ENCODE assay signal across 7 mouse cellular contexts in genomic region chrX:133657308-133658302, GRCm38 (mm10). TPM values are rescaled to one million over a fixed set of nuclear protein-coding genes. Genes with fewer than 3 reads are reported as not detected.
DNase-seq lines count a peak whose midpoint lies in the region; ATAC-seq lines count a peak whose summit lies in the region.

No protein-coding gene starts in this region.

- no peak overlapping the region for H3K9ac ChIP-seq in embryonic facial prominence, embryonic 12.5 days
- H3K9ac ChIP-seq in midbrain, embryonic 16.5 days (ENCODE audit: low read depth, low read length): no peak overlapping the region

- H3K9me3 ChIP-seq in embryonic facial prominence, embryonic 12.5 days: no peaks in the 10 kb centered on the region
- no peaks in the 10 kb centered on the region for H3K9me3 ChIP-seq in midbrain, embryonic 16.5 days (replicated peaks; ENCODE audit: control insufficient read depth, low read length, poor library complexity, severe bottlenecking)

- ATAC-seq in embryonic facial prominence, embryonic 12.5 days (ENCODE audit: insufficient number of reproducible peaks, insufficient read depth, low FRiP score, low TSS enrichment): no peak
- 0 out of 2 replicates have a peak, but pooled peaks have one; percentile 56 for ATAC-seq in midbrain, embryonic 16.5 days

- WGBS in embryonic facial prominence, embryonic 12.5 days: 18% methylated on average over 9 of the region's 9 CpGs
- WGBS in midbrain, embryonic 16.5 days: 22% methylated on average over 8 of the region's 9 CpGs

- peaks cover 4% of the 10 kb centered on the region; the same call in 1 of the 2 replicates for H3K4me1 ChIP-seq in embryonic facial prominence, embryonic 12.5 days
- H3K4me1 ChIP-seq in midbrain, embryonic 16.5 days (ENCODE audit: control insufficient read depth, insufficient read depth, low read length): 0 out of 2 replicates have a peak, but pooled peaks cover 6% of the 10 kb centered on the region

- peaks cover 5% of the 10 kb centered on the region; the same call in 1 of the 2 replicates for H3K27me3 ChIP-seq in embryonic facial prominence, embryonic 12.5 days
- no peaks in the 10 kb centered on the region for H3K27me3 ChIP-seq in midbrain, embryonic 16.5 days (ENCODE audit: control insufficient read depth, insufficient read depth, low read depth, low read length)

- H3K4me2 ChIP-seq in embryonic facial prominence, embryonic 12.5 days (replicated peaks): 0 out of 2 replicates have a peak overlapping the region, but pooled peaks have one; percentile 24
- peak overlapping the region; percentile 45 for H3K4me2 ChIP-seq in midbrain, embryonic 16.5 days (ENCODE audit: low read length)

- H3K36me3 ChIP-seq in embryonic facial prominence, embryonic 12.5 days: no peaks in the 10 kb centered on the region
- H3K36me3 ChIP-seq in midbrain, embryonic 16.5 days (ENCODE audit: control insufficient read depth, insufficient read depth, low read length): no peaks in the 10 kb centered on the region

- DNase-seq in layer of hippocampus, adult 11-12 months (ENCODE audit: low spot score): peak; percentile 10
- DNase-seq in layer of hippocampus, adult 9-11 months: no peak
- DNase-seq in R1 (ENCODE audit: low read depth, low spot score): peak; percentile 2
- no peak for DNase-seq in gastrocnemius, adult 18-20 months (ENCODE audit: low spot score)
- no peak for DNase-seq in ovary, postnatal 10 days (ENCODE audit: low spot score)

- H3K4me3 ChIP-seq in embryonic facial prominence, embryonic 12.5 days: no peak overlapping the region
- no peak overlapping the region for H3K4me3 ChIP-seq in midbrain, embryonic 16.5 days (ENCODE audit: low read depth, low read length)

- H3K27ac ChIP-seq in embryonic facial prominence, embryonic 12.5 days: no peak overlapping the region
- H3K27ac ChIP-seq in midbrain, embryonic 16.5 days (ENCODE audit: low read length): no peak overlapping the region

RNA-seq across cellular contexts. Expression of gene Pcdh19, which starts 31.2 kb away (rescaled TPM):
- 8.4 and 9.2 TPM in 2 replicates for polyA plus RNA-seq in embryonic facial prominence, embryonic 12.5 days (2016; fragmentation: Nextera tagmentation; extraction: Ambion mirVana)
- polyA plus RNA-seq in midbrain, embryonic 16.5 days (2015; fragmentation: Nextera tagmentation; extraction: Ambion mirVana): 26.3 and 29.1 TPM in 2 replicates
- total RNA-seq in gastrocnemius, adult 18-20 months (2021): 1 to 10 TPM; 3.6 to 4.3 TPM

Comparison
In these comparisons a context has a peak if more than half of its experiments do, and no peak if none do; other contexts are left out.
1. DNase-seq: peak in layer of hippocampus, adult 11-12 months (single experiment) and R1 (single experiment); none in layer of hippocampus, adult 9-11 months (single experiment), gastrocnemius, adult 18-20 months (single experiment) and ovary, postnatal 10 days (single experiment).